Mouse (Mus musculus): ENCODE data around the gene Rasgef1b.

Gene Rasgef1b

GRCm38 (mm10) chr5:99598470-99599110 is 130.3 kb downstream of the Rasgef1b start:
- DNase-seq: no peak

DNA sequence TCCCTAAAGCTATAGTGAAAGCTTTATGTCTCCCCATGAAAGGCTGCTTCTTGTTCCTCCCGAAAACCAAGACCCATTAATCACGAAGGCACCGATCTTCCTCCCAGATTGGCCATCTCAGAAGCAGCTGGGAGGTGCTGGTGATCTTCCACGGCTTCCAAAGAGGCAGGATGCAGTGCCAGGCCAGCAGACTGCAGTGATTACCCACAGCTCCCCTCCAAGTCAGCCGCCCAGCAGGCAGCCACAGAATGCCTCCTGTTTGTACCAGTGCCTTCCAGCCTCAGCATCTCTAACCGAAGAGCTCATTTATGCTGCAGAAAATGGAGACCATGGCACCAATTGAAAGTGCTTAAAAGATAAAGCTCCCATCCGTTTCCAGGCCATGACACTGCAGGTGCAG is 131.2 kb downstream of the Rasgef1b start:
- DNase-seq: no peak

GRCm38 (mm10) chr5:99591348-99591747 is 137.5 kb downstream of the Rasgef1b start:
- DNase-seq: no peak

- no peak for DNase-seq
Observed at GRCm38 (mm10) chr5:99590539-99590938, 138.3 kb downstream of the Rasgef1b start.

DNA sequence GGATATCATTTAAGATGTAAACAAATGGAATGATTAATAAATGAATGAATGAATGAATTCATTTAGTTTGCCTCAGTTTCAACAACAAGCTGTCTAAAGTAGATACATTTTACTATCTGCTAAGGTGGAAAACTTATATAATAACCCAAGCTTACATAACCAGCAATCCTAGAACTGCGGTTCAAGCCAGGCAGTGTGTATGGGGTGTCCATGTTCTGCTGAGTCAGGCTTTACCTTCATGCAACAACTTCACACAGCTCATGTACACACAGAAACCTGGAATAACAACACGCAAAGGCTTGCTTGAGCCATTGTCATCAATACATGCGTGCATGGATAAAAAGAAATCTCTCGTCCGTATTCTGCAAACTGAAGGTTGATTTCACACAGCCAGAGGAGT is 140.9 kb downstream of the Rasgef1b start:
- no peak for DNase-seq

GRCm38 (mm10) chr5:99587589-99587988 is 141.3 kb downstream of the Rasgef1b start:
- no peak for DNase-seq

- no peak for DNase-seq
Observed at GRCm38 (mm10) chr5:99586287-99586686, 142.6 kb downstream of the Rasgef1b start.

DNA sequence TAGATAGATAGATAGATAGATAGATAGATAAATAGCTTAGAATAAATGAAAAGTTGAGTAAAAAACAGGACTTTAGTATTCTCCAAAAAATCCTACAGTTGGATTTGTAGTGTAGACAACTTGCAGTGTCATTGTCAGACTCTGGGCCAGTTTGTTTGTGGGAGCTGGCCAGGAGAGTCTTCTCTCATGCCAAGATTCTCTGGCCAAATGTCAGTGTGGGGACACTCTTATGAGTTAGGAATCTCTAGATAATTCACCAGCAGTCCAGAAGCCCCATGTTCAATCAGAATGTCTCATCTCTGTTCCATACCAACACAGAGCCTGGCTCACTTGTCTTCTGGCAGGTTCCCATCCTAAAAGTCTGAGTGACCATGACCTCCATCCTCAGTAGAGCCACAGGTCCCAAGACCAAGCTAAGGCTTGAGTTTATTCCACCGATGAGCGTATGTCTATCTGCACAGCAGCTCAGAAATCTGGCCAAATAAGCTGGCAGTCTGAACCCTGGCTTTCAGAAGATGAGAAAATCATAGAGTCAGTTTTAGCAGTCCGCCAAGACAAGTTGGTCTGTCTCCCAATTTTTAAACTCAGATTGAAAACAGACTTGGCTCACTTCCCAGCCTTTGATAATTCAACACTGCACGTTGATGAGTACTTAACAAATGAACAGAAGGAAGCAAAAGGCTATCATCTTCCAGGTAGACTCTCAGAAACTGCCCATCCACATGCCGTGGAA is 143.5 kb downstream of the Rasgef1b start:
- no peak for DNase-seq

DNA sequence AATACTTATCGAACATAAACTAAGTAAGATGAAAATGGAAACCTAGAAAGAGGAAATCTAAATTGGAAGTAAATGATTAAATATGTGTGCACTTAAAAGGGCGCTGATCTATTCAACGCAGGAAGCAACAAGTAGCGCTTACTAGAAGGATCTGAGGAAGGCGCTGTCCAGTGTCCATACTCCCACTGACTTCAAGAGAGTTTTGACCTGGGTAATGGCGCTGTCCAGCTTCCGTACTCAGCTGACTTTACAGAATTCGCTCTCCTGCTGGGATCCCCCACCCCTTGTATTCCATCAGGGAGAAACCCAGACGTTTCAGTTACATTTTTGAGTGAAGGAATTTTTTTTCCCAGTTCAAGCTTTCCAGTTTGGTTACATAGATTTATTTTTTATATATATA is 144.6 kb downstream of the Rasgef1b start:
- no peak for DNase-seq

GRCm38 (mm10) chr5:99582055-99582454 is 146.8 kb downstream of the Rasgef1b start:
- no peak for DNase-seq

DNA sequence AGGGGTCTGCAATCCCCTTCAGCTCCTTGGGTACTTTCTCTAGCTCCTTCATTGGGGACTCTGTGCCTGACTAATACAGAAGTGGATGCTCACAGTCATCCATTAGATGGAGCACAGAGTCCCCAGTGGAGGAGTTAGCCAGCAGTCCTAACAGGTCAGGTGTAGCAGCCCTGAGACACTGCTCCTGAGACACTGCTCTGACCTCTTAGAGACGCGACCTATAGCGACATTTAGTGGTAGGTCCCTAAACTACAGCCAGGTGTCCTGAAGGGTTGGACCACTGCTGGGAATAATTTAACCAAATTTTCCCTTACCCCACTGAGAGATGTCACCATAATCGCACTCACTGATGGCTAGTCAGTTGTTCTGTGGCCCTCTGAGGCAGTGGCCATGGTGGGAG is 150.2 kb downstream of the Rasgef1b start:
- DNase-seq: peak; percentile 30

GRCm38 (mm10) chr5:99575897-99576296 is 153.0 kb downstream of the Rasgef1b start:
- DNase-seq: no peak

DNA sequence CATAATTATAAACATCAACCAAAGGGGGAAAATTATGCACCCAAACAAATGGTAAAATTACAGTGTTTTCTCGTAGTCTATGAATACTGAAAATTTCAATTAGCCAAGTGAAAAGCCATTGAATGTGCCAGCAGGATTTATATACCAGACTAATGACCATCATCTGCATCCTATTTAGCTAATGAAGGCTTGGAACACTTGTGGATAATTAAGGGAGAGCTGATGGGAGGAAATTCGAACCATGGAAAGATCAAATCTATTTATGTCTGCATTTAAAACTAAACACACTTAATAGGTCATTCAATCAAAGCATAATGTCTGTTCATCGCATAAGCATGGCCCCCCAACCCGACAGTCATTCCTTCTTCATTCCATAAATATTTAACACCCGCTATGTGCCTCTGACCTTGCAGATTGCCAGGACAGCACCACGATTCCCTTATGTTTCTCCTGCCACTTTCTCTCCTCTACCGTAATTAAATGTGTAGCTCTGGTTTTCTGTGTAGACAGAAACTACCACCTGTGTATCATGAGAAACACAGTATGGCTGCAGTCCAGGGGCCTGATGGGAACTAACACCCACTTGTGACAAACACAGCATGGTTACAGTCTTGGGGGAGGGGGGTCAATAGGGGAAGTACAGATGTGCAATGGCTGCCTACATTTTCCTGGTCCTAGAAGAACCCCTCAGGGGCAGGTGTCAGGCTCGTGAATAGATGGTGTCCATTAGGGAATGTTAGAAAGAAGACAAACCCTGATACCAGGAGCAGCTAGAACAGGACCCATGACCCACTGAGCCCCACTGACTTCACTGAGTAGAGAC is 164.2 kb downstream of the Rasgef1b start:
- no peak for DNase-seq

DNA sequence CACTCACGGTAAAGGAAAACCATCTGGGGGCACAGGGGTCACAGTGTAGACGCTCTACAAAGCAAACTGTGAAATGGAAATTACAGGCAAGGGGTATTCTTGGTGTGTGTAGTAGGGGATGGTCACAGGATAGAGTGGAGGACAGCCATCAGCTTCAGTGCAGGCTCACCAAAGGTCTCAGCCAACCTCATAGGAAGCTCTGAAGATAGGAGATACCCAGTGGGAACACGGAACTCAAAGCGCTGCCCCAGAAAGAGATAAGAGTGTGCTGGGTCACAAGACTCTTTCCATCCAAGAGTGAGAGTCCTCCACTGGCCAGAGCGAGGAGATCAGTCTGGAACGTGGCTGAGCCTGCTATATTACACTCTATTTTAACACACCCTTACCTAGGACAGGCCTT is 166.8 kb downstream of the Rasgef1b start:
- DNase-seq: no peak

GRCm38 (mm10) chr5:99559814-99560213 is 169.1 kb downstream of the Rasgef1b start:
- no peak for DNase-seq

GRCm38 (mm10) chr5:99558231-99558630 is 170.6 kb downstream of the Rasgef1b start:
- DNase-seq: no peak

GRCm38 (mm10) chr5:99552645-99553044 is 176.2 kb downstream of the Rasgef1b start:
- no peak for DNase-seq

GRCm38 (mm10) chr5:99544664-99545494 is 184.0 kb downstream of the Rasgef1b start:
- no peak for DNase-seq

DNA sequence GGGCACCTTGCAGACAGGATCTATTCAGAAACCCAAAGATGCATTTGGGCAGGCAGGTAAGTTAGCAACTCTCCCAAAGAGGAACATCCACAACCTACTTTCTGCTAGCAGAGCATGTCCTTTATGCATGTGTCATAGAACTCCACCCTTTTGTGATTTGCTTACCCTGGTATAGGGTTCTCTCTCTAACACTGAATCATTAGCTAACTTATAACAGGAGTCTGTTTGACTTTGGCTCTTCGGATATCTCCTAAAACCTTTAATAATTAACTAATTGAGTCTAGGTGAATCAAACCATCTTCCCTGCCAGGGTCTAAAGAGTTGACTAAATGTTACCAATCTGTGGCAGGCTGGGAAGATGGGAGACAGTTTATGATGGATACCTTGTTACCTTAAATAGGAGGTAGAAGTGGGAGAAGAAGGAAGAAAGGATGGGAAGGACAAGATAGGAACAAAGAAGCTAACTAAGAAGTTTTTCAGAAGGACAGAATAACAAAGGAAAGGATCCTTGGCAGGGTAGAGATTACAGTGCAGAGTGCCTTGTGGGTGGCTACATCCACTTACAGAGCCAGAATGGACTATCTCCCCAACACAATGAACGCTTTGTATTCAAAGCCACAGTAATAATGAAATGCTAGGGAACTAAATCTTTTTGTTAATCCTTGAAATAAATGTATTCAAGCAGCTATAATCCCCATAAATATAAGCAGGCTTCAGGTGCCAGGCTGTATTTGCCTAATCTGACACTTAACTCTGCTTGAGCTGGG is 186.7 kb downstream of the Rasgef1b start:
- no peak for DNase-seq

GRCm38 (mm10) chr5:99541321-99541895 is 187.5 kb downstream of the Rasgef1b start:
- no peak for DNase-seq

DNA sequence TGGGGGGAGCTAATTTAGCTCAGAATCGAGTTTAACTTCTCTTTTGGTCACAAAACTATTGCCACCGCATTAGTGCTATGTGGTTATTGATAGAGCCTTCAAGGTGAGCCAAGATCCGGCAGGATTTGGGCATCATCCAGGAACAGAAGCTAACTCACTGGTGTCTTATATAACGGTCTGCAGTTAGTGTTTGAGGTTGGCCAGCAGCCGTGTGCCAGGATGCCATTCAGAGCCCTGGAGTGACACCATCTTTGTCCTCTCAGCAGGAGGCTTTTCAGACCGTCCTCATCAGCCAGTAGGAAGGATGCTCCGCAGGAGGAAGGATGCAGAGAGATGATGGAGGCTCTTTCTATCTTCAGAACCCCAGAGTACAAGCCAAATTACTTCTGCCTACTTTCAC is 195.4 kb downstream of the Rasgef1b start:
- DNase-seq: no peak

GRCm38 (mm10) chr5:99526797-99527201 is 202.1 kb downstream of the Rasgef1b start:
- DNase-seq: no peak

Measured in thymus, postnatal 25 days (tissue).